Mouse (Mus musculus): ENCODE measurements around the gene Pno1. TPM values are rescaled to one million over a fixed set of nuclear protein-coding genes. Genes with fewer than 3 reads are reported as not detected.

Gene Pno1
- polyA plus RNA-seq, 1 experiment from 2014 or later = 76.9 TPM

DNA sequence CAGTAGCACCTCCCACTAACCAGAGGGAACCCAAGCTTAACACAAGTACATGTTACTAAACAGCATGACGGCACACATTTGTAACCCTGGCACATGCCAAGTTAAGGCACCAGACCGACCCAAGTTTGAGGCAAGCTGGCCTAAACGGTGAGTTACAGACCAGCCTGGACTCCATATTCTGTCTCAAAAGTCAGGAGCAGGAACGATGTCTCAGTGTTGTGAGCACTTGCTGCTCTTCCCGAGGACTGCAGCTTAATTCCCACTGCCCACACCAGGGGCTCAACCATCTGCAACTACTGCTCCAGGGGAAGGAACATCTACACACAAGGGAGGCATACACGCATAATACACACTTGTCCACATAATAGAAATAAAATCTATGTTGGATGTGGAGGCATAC lies 8.9 kb downstream of the Pno1 start:
- Histone ChIP-seq H3K4me2 (ENCODE audit: low read length) (no peak overlapping the region), H3K4me1 (replicated peaks; ENCODE audit: insufficient read depth, low read length) (no peaks in the 10 kb centered on the region), H3K27ac (no peak overlapping the region), H3K4me3 (replicated peaks; ENCODE audit: low read depth, low read length) (no peak overlapping the region), H3K36me3 (ENCODE audit: insufficient read depth, low read length) (peaks cover 11% of the 10 kb centered on the region; the same call in 1 of the 2 replicates), H3K9ac (ENCODE audit: low read depth, low read length) (no peak overlapping the region), H3K9me3 (replicated peaks; ENCODE audit: low read length) (no peaks in the 10 kb centered on the region), H3K27me3 (ENCODE audit: insufficient read depth, low read length) (no peaks in the 10 kb centered on the region)
- TF ChIP-seq CTCF (IDR thresholded peaks at IDR 0.05; ENCODE audit: low read depth) = no peak
- 92% methylated on average over 6 of the region's 6 CpGs for WGBS
- DNase-seq (ENCODE audit: low spot score) = no peak
- 0 out of 2 replicates have a peak, but pooled peaks have one; percentile 25 for ATAC-seq (replicated peaks; ENCODE audit: low FRiP score, low read depth)

DNA sequence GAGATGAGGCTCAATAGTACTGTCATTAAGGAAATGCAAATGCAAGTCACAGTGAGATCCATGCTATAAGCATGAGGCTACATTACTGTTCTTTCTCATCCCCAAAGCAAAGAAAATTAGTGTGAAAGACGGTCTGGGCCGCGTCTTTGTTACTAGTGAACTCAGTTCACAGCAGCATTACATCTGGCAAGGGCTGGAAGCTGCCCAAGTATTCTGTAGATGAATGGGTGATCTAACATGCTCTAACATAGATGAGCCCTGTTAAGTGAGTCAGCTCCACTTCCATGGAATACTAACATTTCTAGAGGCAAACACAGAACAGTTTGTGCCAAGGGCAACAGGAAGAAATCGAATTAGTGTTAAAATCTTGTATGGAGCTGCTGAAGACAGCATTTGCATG lies 10.4 kb downstream of the Pno1 start:
- Histone ChIP-seq H3K4me1 (replicated peaks; ENCODE audit: insufficient read depth, low read length) (no peaks in the 10 kb centered on the region), H3K27ac (no peak overlapping the region), H3K36me3 (ENCODE audit: insufficient read depth, low read length) (peaks cover 10% of the 10 kb centered on the region), H3K9ac (ENCODE audit: low read depth, low read length) (no peak overlapping the region), H3K27me3 (ENCODE audit: insufficient read depth, low read length) (no peaks in the 10 kb centered on the region), H3K9me3 (replicated peaks; ENCODE audit: low read length) (no peaks in the 10 kb centered on the region), H3K4me3 (replicated peaks; ENCODE audit: low read depth, low read length) (no peak overlapping the region), H3K4me2 (ENCODE audit: low read length) (no peak overlapping the region)
- TF ChIP-seq CTCF (IDR thresholded peaks at IDR 0.05; ENCODE audit: low read depth) = no peak
- DNase-seq (ENCODE audit: low spot score) (no peak), ATAC-seq (replicated peaks; ENCODE audit: low FRiP score, low read depth) (no peak)
- 96% methylated on average over 4 of the region's 4 CpGs for WGBS

DNA sequence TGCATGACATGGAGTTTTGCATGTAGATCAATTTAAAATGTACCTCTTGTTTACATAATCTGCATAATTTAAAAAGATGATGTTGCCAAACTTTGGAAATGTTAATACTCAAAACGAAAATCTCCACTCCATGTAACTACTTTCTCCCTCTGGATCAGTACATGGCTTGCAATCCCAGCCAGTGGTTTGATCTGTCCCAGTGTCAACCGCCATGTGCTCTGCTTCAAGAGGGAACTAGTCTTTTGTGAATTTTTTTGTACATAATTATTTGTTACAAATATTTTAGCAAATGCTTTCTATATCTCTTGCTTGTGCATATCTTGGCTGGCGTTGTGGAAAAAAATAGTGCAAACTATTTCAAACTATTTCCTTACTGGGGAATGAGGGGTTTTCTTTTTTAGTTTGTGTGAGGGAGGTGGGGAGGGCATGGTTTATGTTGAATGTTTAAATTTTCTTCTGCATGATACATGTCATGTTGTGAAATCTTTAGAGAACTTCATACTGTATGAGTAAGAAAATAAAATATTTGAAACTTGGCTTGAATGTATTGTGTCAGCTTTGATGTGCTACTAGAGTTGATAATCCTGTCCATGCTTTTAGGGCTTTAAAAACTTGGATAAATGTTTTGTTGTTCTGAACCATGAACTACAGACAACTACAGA lies 11.4 kb downstream of the Pno1 start:
- peaks cover 15% of the 10 kb centered on the region for H3K36me3 ChIP-seq (ENCODE audit: insufficient read depth, low read length)
- WGBS = 92% methylated on average over 3 of the region's 3 CpGs

DNA sequence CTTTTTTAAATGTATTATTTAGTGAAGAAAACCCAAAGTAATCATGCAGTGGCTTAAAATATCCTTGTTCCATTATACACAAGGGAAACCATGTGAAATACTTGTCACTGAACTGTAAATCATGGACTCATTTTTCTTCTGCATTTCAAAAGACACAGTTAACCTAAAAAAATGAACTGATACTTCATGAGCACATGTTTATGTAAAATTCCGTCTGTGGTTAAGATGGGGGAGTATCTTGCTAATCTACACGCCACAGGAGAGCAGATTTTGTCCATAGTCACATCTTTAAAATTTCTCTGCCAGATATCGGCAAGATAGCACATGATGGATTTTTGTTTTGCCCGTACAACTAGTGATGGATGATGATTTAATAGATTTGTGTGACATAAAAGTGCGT lies 12.2 kb downstream of the Pno1 start:
- WGBS = 82% methylated on average over 5 of the region's 5 CpGs
- H3K36me3 ChIP-seq (ENCODE audit: insufficient read depth, low read length) = peaks cover 20% of the 10 kb centered on the region

More for the DNA sequence above, 11.4 kb downstream of the Pno1 start:
- no peaks in the 10 kb centered on the region for H3K9me3 ChIP-seq (replicated peaks; ENCODE audit: low read length)
- H3K4me1 ChIP-seq (replicated peaks; ENCODE audit: insufficient read depth, low read length) = no peaks in the 10 kb centered on the region
- no peak for TF ChIP-seq CTCF (IDR thresholded peaks at IDR 0.05; ENCODE audit: low read depth)
- ATAC-seq (replicated peaks; ENCODE audit: low FRiP score, low read depth) = no peak
- no peak overlapping the region for H3K4me3 ChIP-seq (replicated peaks; ENCODE audit: low read depth, low read length)
- H3K4me2 ChIP-seq (ENCODE audit: low read length) = no peak overlapping the region
- no peak for DNase-seq (ENCODE audit: low spot score)
- no peak overlapping the region for H3K9ac ChIP-seq (ENCODE audit: low read depth, low read length)
- H3K27me3 ChIP-seq (ENCODE audit: insufficient read depth, low read length) = no peaks in the 10 kb centered on the region
- H3K27ac ChIP-seq = no peak overlapping the region

DNA sequence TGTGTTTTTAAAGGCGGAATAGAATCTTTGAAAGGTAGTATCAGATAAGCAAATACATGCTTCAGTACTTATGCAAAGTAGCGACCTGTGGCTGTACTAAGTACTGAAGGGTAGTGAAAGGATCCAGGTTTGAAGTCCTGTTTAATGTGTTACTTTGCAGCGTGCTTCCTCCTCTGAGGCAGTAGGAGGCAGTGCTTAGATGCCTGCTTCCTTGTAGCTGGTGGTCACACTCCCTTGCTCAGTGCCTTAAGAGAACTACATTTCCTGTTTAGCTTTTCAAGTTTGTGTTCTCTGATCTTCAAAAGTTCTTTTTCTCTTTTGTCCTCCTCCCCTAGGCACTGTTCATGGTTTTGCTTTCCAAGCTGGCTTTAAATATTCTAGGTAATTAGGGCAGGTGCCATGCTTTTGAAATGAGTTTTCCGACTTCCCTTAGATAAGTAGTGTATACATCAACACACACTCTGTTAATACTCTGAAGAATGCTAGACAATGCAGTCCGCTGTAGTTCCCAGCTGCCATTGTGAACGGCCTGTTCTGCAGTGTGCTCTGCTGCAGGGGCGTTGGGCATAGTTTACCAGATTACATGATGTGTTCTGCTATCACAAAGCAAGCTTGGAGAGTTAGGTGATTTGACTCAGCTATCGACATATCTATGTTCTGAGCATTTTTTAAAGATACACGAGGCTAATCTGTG lies 19.1 kb downstream of the Pno1 start:
- Histone ChIP-seq H3K27me3 (ENCODE audit: insufficient read depth, low read length) (no peaks in the 10 kb centered on the region), H3K4me1 (replicated peaks; ENCODE audit: insufficient read depth, low read length) (no peaks in the 10 kb centered on the region), H3K4me3 (replicated peaks; ENCODE audit: low read depth, low read length) (no peak overlapping the region), H3K4me2 (ENCODE audit: low read length) (no peak overlapping the region), H3K36me3 (ENCODE audit: insufficient read depth, low read length) (peaks cover 17% of the 10 kb centered on the region), H3K9me3 (replicated peaks; ENCODE audit: low read length) (no peaks in the 10 kb centered on the region), H3K9ac (ENCODE audit: low read depth, low read length) (no peak overlapping the region), H3K27ac (peak overlapping the region; percentile 26; the same call in 1 of the 2 replicates)
- DNase-seq (ENCODE audit: low spot score) (peak; percentile 64), ATAC-seq (replicated peaks; ENCODE audit: low FRiP score, low read depth) (peak; percentile 87)
- 75% methylated on average over 9 of the region's 9 CpGs for WGBS
- TF ChIP-seq CTCF (IDR thresholded peaks at IDR 0.05; ENCODE audit: low read depth) = peak; percentile 57

More for the DNA sequence above, 12.2 kb downstream of the Pno1 start:
- H3K9me3 ChIP-seq (replicated peaks; ENCODE audit: low read length) = no peaks in the 10 kb centered on the region
- H3K4me3 ChIP-seq (replicated peaks; ENCODE audit: low read depth, low read length) = no peak overlapping the region
- ATAC-seq (replicated peaks; ENCODE audit: low FRiP score, low read depth) = no peak
- no peak for TF ChIP-seq CTCF (IDR thresholded peaks at IDR 0.05; ENCODE audit: low read depth)
- H3K27ac ChIP-seq = no peak overlapping the region
- no peak overlapping the region for H3K9ac ChIP-seq (ENCODE audit: low read depth, low read length)
- no peaks in the 10 kb centered on the region for H3K4me1 ChIP-seq (replicated peaks; ENCODE audit: insufficient read depth, low read length)
- no peak overlapping the region for H3K4me2 ChIP-seq (ENCODE audit: low read length)
- H3K27me3 ChIP-seq (ENCODE audit: insufficient read depth, low read length) = no peaks in the 10 kb centered on the region
- no peak for DNase-seq (ENCODE audit: low spot score)

DNA sequence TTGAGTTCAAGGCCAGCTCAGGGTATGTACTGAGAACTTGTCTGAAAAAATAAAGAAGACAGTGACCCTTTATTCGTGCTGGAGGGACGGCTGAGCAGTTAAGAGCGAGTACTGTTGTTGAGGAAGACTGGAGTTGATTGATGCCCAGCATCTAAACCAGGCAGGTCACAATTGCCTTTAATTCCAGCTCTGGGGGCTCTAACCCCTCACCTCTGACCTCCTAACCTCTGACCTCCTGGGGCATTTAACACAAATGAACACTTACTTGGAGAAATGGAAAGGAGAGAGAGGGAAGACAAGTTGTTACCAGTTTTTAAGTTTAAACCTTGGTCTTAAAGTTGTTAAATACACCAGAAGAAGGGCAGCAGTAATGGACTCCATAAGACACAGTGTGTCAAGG lies 22.6 kb downstream of the Pno1 start:
- ATAC-seq (replicated peaks; ENCODE audit: low FRiP score, low read depth) (no peak), DNase-seq (ENCODE audit: low spot score) (no peak)
- no peak overlapping the region for H3K4me3 ChIP-seq (replicated peaks; ENCODE audit: low read depth, low read length)
- H3K4me1 ChIP-seq (replicated peaks; ENCODE audit: insufficient read depth, low read length) = no peaks in the 10 kb centered on the region
- 71% methylated on average over 3 of the region's 3 CpGs for WGBS
- no peak overlapping the region for H3K27ac ChIP-seq
- no peak overlapping the region for H3K9ac ChIP-seq (ENCODE audit: low read depth, low read length)
- no peaks in the 10 kb centered on the region for H3K27me3 ChIP-seq (ENCODE audit: insufficient read depth, low read length)
- TF ChIP-seq CTCF (IDR thresholded peaks at IDR 0.05; ENCODE audit: low read depth) = no peak
- no peaks in the 10 kb centered on the region for H3K36me3 ChIP-seq (ENCODE audit: insufficient read depth, low read length)
- H3K9me3 ChIP-seq (replicated peaks; ENCODE audit: low read length) = no peaks in the 10 kb centered on the region
- no peak overlapping the region for H3K4me2 ChIP-seq (ENCODE audit: low read length)

Data from kidney, postnatal 0 days (tissue).